Mouse (Mus musculus) cortical plate, adult 2 months (tissue): Measurements from ENCODE around the gene Uchl3. TPM values are rescaled to one million over a fixed set of nuclear protein-coding genes. Genes with fewer than 3 reads are reported as not detected.

Source experiments
- H3K27ac ChIP-seq: fragments of 200-500 bp; 2 replicates; pipeline ENCODE4 v1.5.1; 2012; ENCODE audit warnings: low read length, control low read depth, inconsistent platforms; ENCODE audit not compliant: insufficient read depth
- H3K4me1 ChIP-seq: fragments of 200-500 bp; 2 replicates; pipeline ENCODE4 v1.6.1; 2011; ENCODE audit warnings: low read length; ENCODE audit not compliant: control insufficient read depth, insufficient read depth
- H3K4me3 ChIP-seq: fragments of 200-500 bp; 2 replicates; pipeline ENCODE4 v1.5.1; 2011; ENCODE audit warnings: mild to moderate bottlenecking, low read length, control low read depth; ENCODE audit not compliant: insufficient read depth
- CTCF ChIP-seq: fragments of 200-500 bp; IDR thresholded peaks from 2 replicates; pipeline ENCODE4 v1.5.1; 2011; ENCODE audit warnings: mild to moderate bottlenecking, control low read depth, low read length; ENCODE audit not compliant: insufficient read depth; ENCODE audit errors: extremely low read depth
- POLR2A ChIP-seq: fragments of 200-500 bp; IDR thresholded peaks from 2 replicates; pipeline ENCODE4 v1.6.1; 2011; ENCODE audit warnings: mild to moderate bottlenecking, low read length, control low read depth; ENCODE audit not compliant: insufficient read depth; ENCODE audit errors: extremely low read depth
- polyA plus RNA-seq: library from polyadenylated mRNA; depleted of rRNA; stranded (reverse); fragments of >200 nt; gene quantifications from 2 replicates; pipeline ENCODE4 v1.2.3, GENCODE M21; 2012; rRNA removed

Gene Uchl3
- polyA plus RNA-seq, 1 experiment = 51.4 TPM

DNA sequence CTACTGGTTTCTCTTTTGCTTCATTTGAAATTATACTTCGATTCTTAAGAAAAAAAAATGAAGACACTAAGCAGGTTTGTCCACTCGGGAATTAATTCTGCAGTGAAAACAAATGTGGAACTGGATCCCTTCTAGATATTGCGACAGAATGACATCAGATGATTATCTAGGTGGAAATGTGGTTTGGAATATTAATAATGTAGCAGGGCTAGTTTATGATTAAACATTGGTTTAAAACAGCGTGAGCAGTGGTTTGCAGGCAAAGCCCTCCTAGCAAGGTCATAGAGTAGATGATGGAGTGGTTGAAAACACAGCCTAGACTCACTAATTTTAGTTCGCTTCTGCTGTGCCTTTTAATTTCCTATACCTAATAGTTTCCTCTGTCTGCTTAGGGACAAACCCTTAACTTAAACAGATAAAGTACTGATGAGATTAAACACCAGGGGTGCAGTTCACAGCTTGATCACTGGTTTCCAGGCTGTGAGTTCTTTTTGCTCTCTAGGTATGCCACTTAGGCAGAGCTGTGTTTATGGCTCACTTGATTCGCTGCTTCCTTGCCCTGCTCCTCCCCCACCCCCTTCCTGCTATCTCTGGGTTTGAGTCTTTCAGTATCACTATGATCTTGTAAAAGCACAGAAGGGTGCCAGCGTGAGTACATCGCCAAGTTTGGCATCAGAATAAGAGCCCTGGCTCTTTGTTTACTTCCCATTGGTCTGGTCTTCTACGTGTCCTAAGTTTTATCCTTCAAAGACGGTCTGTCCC lies 80.0 kb downstream of the Uchl3 start:
- Histone ChIP-seq H3K27ac (no peak overlapping the region), H3K4me1 (no peaks in the 10 kb centered on the region; the same call in 1 of the 2 replicates), H3K4me3 (no peak overlapping the region)
- no peak for TF ChIP-seq POLR2A
- no peak for TF ChIP-seq CTCF

DNA sequence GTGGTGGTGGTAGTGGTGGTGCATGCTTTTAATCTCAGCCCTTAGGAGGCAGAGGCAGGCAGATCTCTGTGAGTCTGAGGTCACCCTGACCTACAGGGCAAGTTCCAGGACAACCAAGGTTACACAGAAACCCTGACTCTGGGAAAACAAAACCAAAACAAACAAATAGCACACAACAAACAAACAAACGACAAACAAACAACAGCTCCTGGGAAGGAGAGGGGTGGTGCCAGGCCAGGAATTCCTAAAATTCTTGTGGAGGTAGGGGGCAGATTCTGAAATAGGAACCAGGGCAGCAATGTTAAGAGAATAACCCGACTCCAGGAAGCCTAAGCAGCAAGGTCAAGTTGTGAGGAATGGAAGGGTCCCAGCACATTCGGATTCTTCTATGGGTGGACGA lies 83.7 kb downstream of the Uchl3 start:
- Histone ChIP-seq H3K4me1 (no peaks in the 10 kb centered on the region), H3K27ac (no peak overlapping the region), H3K4me3 (no peak overlapping the region)
- TF ChIP-seq POLR2A (no peak), CTCF (no peak)

Other genes with a start within 250 kb of the Uchl3 start
- 6.5 and 8.1 TPM in 2 replicates for gene Tbc1d4, start 44.8 kb upstream of the Uchl3 start, polyA plus RNA-seq
- 52.2 and 64.5 TPM in 2 replicates for gene Commd6, start 13.3 kb upstream of the Uchl3 start, polyA plus RNA-seq
- 0.35 TPM in 1 of 2 replicates, not detected in the other for gene Gm9922, start 75.8 kb downstream of the Uchl3 start, polyA plus RNA-seq
- gene Lmo7, start 76.0 kb downstream of the Uchl3 start, polyA plus RNA-seq = 30.9 and 33.7 TPM in 2 replicates